Mouse (Mus musculus): ENCODE data around the gene Runx2. TPM values are rescaled to one million over a fixed set of nuclear protein-coding genes. Genes with fewer than 3 reads are reported as not detected.

The Runx2 gene
- polyA plus RNA-seq (2014; fragmentation: Nextera tagmentation; extraction: Ambion mirVana) = 0.44 and 0.64 TPM in 2 replicates

- H3K4me1 ChIP-seq (ENCODE audit: control insufficient read depth, insufficient read depth, low read length) = no peaks in the 10 kb centered on the region
- H3K36me3 ChIP-seq (ENCODE audit: control insufficient read depth, insufficient read depth, low read length) = no peaks in the 10 kb centered on the region
- H3K9ac ChIP-seq (replicated peaks; ENCODE audit: low read depth, low read length) = no peak within 1 kb of the TSS
- no peak within 1 kb of the TSS for H3K4me3 ChIP-seq (ENCODE audit: low read depth, low read length)
- no peak within 1 kb of the TSS for H3K27ac ChIP-seq (ENCODE audit: low read depth, low read length)
- no peaks in the 10 kb centered on the region for H3K27me3 ChIP-seq (ENCODE audit: control insufficient read depth, insufficient read depth, low read length)
- no peak within 1 kb of the TSS for H3K4me2 ChIP-seq (ENCODE audit: low read depth, low read length)
- 30% methylated on average over 3 of the region's 3 CpGs for WGBS
- ATAC-seq (ENCODE audit: low read depth) = no peak
- H3K9me3 ChIP-seq (ENCODE audit: control insufficient read depth, low read length) = no peaks in the 10 kb centered on the region
These were observed at the start of gene Runx2 for GRCm38 (mm10) chr17:44814508-44815175. TSS of gene Runx2 (minus strand) at chr17:44814797.

- no peak overlapping the region for H3K4me2 ChIP-seq (ENCODE audit: low read depth, low read length)
- H3K9me3 ChIP-seq (ENCODE audit: control insufficient read depth, low read length) = no peaks in the 10 kb centered on the region
- no peak for ATAC-seq (ENCODE audit: low read depth)
- H3K27me3 ChIP-seq (ENCODE audit: control insufficient read depth, insufficient read depth, low read length) = no peaks in the 10 kb centered on the region
- no peak overlapping the region for H3K9ac ChIP-seq (replicated peaks; ENCODE audit: low read depth, low read length)
- no peaks in the 10 kb centered on the region for H3K4me1 ChIP-seq (ENCODE audit: control insufficient read depth, insufficient read depth, low read length)
- H3K4me3 ChIP-seq (ENCODE audit: low read depth, low read length) = no peak overlapping the region
- WGBS = 97% methylated on average over 6 of the region's 6 CpGs
- no peaks in the 10 kb centered on the region for H3K36me3 ChIP-seq (ENCODE audit: control insufficient read depth, insufficient read depth, low read length)
- H3K27ac ChIP-seq (ENCODE audit: low read depth, low read length) = no peak overlapping the region
These were observed 48.6 kb upstream of the Runx2 start for GRCm38 (mm10) chr17:44863165-44863564.

- ATAC-seq (ENCODE audit: low read depth) = no peak
- H3K9ac ChIP-seq (replicated peaks; ENCODE audit: low read depth, low read length) = no peak overlapping the region
- H3K9me3 ChIP-seq (ENCODE audit: control insufficient read depth, low read length) = no peaks in the 10 kb centered on the region
- 88% methylated on average over 4 of the region's 4 CpGs for WGBS
- no peak overlapping the region for H3K27ac ChIP-seq (ENCODE audit: low read depth, low read length)
- no peak overlapping the region for H3K4me3 ChIP-seq (ENCODE audit: low read depth, low read length)
- H3K36me3 ChIP-seq (ENCODE audit: control insufficient read depth, insufficient read depth, low read length) = no peaks in the 10 kb centered on the region
- no peaks in the 10 kb centered on the region for H3K27me3 ChIP-seq (ENCODE audit: control insufficient read depth, insufficient read depth, low read length)
- no peaks in the 10 kb centered on the region for H3K4me1 ChIP-seq (ENCODE audit: control insufficient read depth, insufficient read depth, low read length)
- H3K4me2 ChIP-seq (ENCODE audit: low read depth, low read length) = no peak overlapping the region
These were observed 27.6 kb upstream of the Runx2 start for GRCm38 (mm10) chr17:44842184-44842583.

- Histone ChIP-seq H3K4me1 (ENCODE audit: control insufficient read depth, insufficient read depth, low read length) (no peaks in the 10 kb centered on the region), H3K9ac (replicated peaks; ENCODE audit: low read depth, low read length) (no peak overlapping the region), H3K27me3 (ENCODE audit: control insufficient read depth, insufficient read depth, low read length) (no peaks in the 10 kb centered on the region), H3K4me2 (ENCODE audit: low read depth, low read length) (no peak overlapping the region), H3K9me3 (ENCODE audit: control insufficient read depth, low read length) (no peaks in the 10 kb centered on the region), H3K27ac (ENCODE audit: low read depth, low read length) (no peak overlapping the region), H3K4me3 (ENCODE audit: low read depth, low read length) (no peak overlapping the region), H3K36me3 (ENCODE audit: control insufficient read depth, insufficient read depth, low read length) (no peaks in the 10 kb centered on the region)
- 70% methylated on average over 1 of the region's 1 CpGs for WGBS
- ATAC-seq (ENCODE audit: low read depth) = no peak
These were observed 16.6 kb upstream of the Runx2 start for GRCm38 (mm10) chr17:44831201-44831600.

- no peak overlapping the region for H3K4me3 ChIP-seq (ENCODE audit: low read depth, low read length)
- ATAC-seq (ENCODE audit: low read depth) = no peak
- whole genome bisulfite sequencing = 95% methylated on average over 3 of the region's 3 CpGs
- H3K27me3 ChIP-seq (ENCODE audit: control insufficient read depth, insufficient read depth, low read length) = no peaks in the 10 kb centered on the region
- no peaks in the 10 kb centered on the region for H3K9me3 ChIP-seq (ENCODE audit: control insufficient read depth, low read length)
- no peak overlapping the region for H3K9ac ChIP-seq (replicated peaks; ENCODE audit: low read depth, low read length)
- H3K4me2 ChIP-seq (ENCODE audit: low read depth, low read length) = no peak overlapping the region
- H3K27ac ChIP-seq (ENCODE audit: low read depth, low read length) = no peak overlapping the region
- no peaks in the 10 kb centered on the region for H3K4me1 ChIP-seq (ENCODE audit: control insufficient read depth, insufficient read depth, low read length)
- no peaks in the 10 kb centered on the region for H3K36me3 ChIP-seq (ENCODE audit: control insufficient read depth, insufficient read depth, low read length)
These were observed 15.0 kb upstream of the Runx2 start for GRCm38 (mm10) chr17:44829587-44829986.

- Histone ChIP-seq H3K9me3 (ENCODE audit: control insufficient read depth, low read length) (no peaks in the 10 kb centered on the region), H3K4me1 (ENCODE audit: control insufficient read depth, insufficient read depth, low read length) (no peaks in the 10 kb centered on the region), H3K36me3 (ENCODE audit: control insufficient read depth, insufficient read depth, low read length) (no peaks in the 10 kb centered on the region), H3K9ac (replicated peaks; ENCODE audit: low read depth, low read length) (no peak overlapping the region), H3K4me3 (ENCODE audit: low read depth, low read length) (no peak overlapping the region), H3K27ac (ENCODE audit: low read depth, low read length) (no peak overlapping the region), H3K4me2 (ENCODE audit: low read depth, low read length) (no peak overlapping the region), H3K27me3 (ENCODE audit: control insufficient read depth, insufficient read depth, low read length) (no peaks in the 10 kb centered on the region)
- no peak for ATAC-seq (ENCODE audit: low read depth)
- 94% methylated on average over 4 of the region's 4 CpGs for WGBS
These were observed 13.4 kb upstream of the Runx2 start for GRCm38 (mm10) chr17:44827964-44828363.

- Histone ChIP-seq H3K4me3 (ENCODE audit: low read depth, low read length) (no peak overlapping the region), H3K4me1 (ENCODE audit: control insufficient read depth, insufficient read depth, low read length) (no peaks in the 10 kb centered on the region), H3K36me3 (ENCODE audit: control insufficient read depth, insufficient read depth, low read length) (no peaks in the 10 kb centered on the region), H3K27me3 (ENCODE audit: control insufficient read depth, insufficient read depth, low read length) (no peaks in the 10 kb centered on the region), H3K9ac (replicated peaks; ENCODE audit: low read depth, low read length) (no peak overlapping the region), H3K27ac (ENCODE audit: low read depth, low read length) (no peak overlapping the region), H3K9me3 (ENCODE audit: control insufficient read depth, low read length) (no peaks in the 10 kb centered on the region), H3K4me2 (ENCODE audit: low read depth, low read length) (no peak overlapping the region)
- no peak for ATAC-seq (ENCODE audit: low read depth)
- WGBS = 82% methylated on average over 3 of the region's 3 CpGs
These were observed 12.5 kb upstream of the Runx2 start for GRCm38 (mm10) chr17:44827124-44827523.

- Histone ChIP-seq H3K27me3 (ENCODE audit: control insufficient read depth, insufficient read depth, low read length) (no peaks in the 10 kb centered on the region), H3K27ac (ENCODE audit: low read depth, low read length) (no peak overlapping the region), H3K4me1 (ENCODE audit: control insufficient read depth, insufficient read depth, low read length) (no peaks in the 10 kb centered on the region), H3K9me3 (ENCODE audit: control insufficient read depth, low read length) (no peaks in the 10 kb centered on the region), H3K4me2 (ENCODE audit: low read depth, low read length) (no peak overlapping the region), H3K4me3 (ENCODE audit: low read depth, low read length) (no peak overlapping the region), H3K36me3 (ENCODE audit: control insufficient read depth, insufficient read depth, low read length) (no peaks in the 10 kb centered on the region), H3K9ac (replicated peaks; ENCODE audit: low read depth, low read length) (no peak overlapping the region)
- WGBS = 92% methylated on average over 5 of the region's 5 CpGs
- ATAC-seq (ENCODE audit: low read depth) = no peak
These were observed 7.3 kb upstream of the Runx2 start for GRCm38 (mm10) chr17:44821940-44822339.

GRCm38 (mm10) chr17:44819816-44820215 is 5.2 kb upstream of the Runx2 start:
- H3K9me3 ChIP-seq (ENCODE audit: control insufficient read depth, low read length) = no peaks in the 10 kb centered on the region
- WGBS = 81% methylated on average over 4 of the region's 4 CpGs

More at GRCm38 (mm10) chr17:44819816-44820215, 5.2 kb upstream of the Runx2 start:
- no peak overlapping the region for H3K4me3 ChIP-seq (ENCODE audit: low read depth, low read length)
- H3K27ac ChIP-seq (ENCODE audit: low read depth, low read length) = no peak overlapping the region
- H3K4me2 ChIP-seq (ENCODE audit: low read depth, low read length) = no peak overlapping the region
- no peak for ATAC-seq (ENCODE audit: low read depth)
- no peaks in the 10 kb centered on the region for H3K4me1 ChIP-seq (ENCODE audit: control insufficient read depth, insufficient read depth, low read length)
- no peaks in the 10 kb centered on the region for H3K27me3 ChIP-seq (ENCODE audit: control insufficient read depth, insufficient read depth, low read length)
- H3K9ac ChIP-seq (replicated peaks; ENCODE audit: low read depth, low read length) = no peak overlapping the region
- H3K36me3 ChIP-seq (ENCODE audit: control insufficient read depth, insufficient read depth, low read length) = no peaks in the 10 kb centered on the region

Data from neural tube, embryonic 14.5 days (tissue).